Mouse (Mus musculus): Measurements from ENCODE around the gene Cdh13. TPM values are rescaled to one million over a fixed set of nuclear protein-coding genes. Genes with fewer than 3 reads are reported as not detected.
"Not testable (repeated sequence)": the region's sequence is repeated elsewhere in the genome, so short reads cannot be mapped to it uniquely, and the experiment has no call there.

Gene Cdh13
- polyA plus RNA-seq, 1 experiment from 2014 or later, result 49.5 TPM

- 84% methylated on average over 3 of the region's 3 CpGs for WGBS
- Histone ChIP-seq H3K9ac (no peak overlapping the region), H3K9me3 (replicated peaks) (no peaks in the 10 kb centered on the region), H3K36me3 (ENCODE audit: poor library complexity, severe bottlenecking) (no peaks in the 10 kb centered on the region), H3K4me2 (no peak overlapping the region), H3K4me1 (no peaks in the 10 kb centered on the region), H3K4me3 (no peak overlapping the region), H3K27ac (no peak overlapping the region), H3K27me3 (no peaks in the 10 kb centered on the region)
- ATAC-seq, result no peak
Observed at GRCm38 (mm10) chr8:119269576-119269975, 986.0 kb downstream of the Cdh13 start.

GRCm38 (mm10) chr8:119270371-119270770, 986.8 kb downstream of the Cdh13 start:
- H3K4me3 ChIP-seq, result no peak overlapping the region
- 91% methylated on average over 9 of the region's 9 CpGs for WGBS
- H3K4me2 ChIP-seq, result no peak overlapping the region
- H3K4me1 ChIP-seq, result no peaks in the 10 kb centered on the region
- H3K9me3 ChIP-seq (replicated peaks), result no peaks in the 10 kb centered on the region
- no peaks in the 10 kb centered on the region for H3K36me3 ChIP-seq (ENCODE audit: poor library complexity, severe bottlenecking)
- no peak overlapping the region for H3K27ac ChIP-seq
- H3K9ac ChIP-seq, result no peak overlapping the region
- no peaks in the 10 kb centered on the region for H3K27me3 ChIP-seq
- no peak for ATAC-seq

DNA sequence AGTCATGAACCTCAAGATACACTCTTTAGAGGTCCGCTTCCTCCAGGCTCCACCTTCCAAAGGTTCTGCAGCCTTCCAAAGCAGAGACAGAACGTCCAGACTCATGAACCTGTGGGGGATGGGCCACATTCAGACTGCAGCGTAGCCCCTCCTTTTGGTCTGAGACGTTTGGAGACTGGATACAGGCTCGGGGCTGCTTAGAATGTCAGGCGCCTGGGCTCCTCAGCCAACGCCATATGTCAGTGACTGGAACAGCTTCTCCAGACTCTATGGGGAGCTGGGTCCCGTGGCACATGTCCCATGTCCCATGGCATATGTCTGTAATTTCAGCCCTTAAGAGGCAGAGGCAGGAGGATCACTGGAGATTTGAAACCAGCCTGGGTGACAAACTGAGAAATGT, 989.4 kb downstream of the Cdh13 start:
- no peaks in the 10 kb centered on the region for H3K9me3 ChIP-seq (replicated peaks)
- WGBS, result 74% methylated on average over 8 of the region's 8 CpGs
- H3K4me2 ChIP-seq, result no peak overlapping the region
- no peaks in the 10 kb centered on the region for H3K27me3 ChIP-seq
- H3K4me3 ChIP-seq, result no peak overlapping the region
- no peak overlapping the region for H3K9ac ChIP-seq
- H3K36me3 ChIP-seq (ENCODE audit: poor library complexity, severe bottlenecking), result no peaks in the 10 kb centered on the region
- no peak for ATAC-seq
- H3K27ac ChIP-seq, result no peak overlapping the region
- no peaks in the 10 kb centered on the region for H3K4me1 ChIP-seq

DNA sequence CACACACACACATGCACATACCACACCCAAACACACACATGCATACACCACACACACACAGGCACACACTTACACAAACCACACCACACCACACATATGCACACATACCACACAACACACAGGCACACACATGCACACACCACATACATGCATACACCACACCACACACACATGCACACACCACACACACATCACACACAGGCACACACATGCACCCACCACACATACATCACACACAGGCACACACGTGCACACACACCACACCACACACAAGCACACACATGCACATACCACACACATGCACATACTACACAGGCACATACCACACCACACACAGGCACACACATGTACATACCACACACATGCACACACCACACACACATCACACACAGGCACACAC, 991.9 kb downstream of the Cdh13 start:
- H3K9me3 ChIP-seq (replicated peaks), result no peaks in the 10 kb centered on the region
- no peaks in the 10 kb centered on the region for H3K4me1 ChIP-seq
- H3K4me3 ChIP-seq, result no peak overlapping the region
- WGBS, result 93% methylated on average over 1 of the region's 1 CpGs
- no peak overlapping the region for H3K27ac ChIP-seq
- H3K4me2 ChIP-seq, result no peak overlapping the region
- H3K36me3 ChIP-seq (ENCODE audit: poor library complexity, severe bottlenecking), result no peaks in the 10 kb centered on the region
- ATAC-seq, result no peak
- no peak overlapping the region for H3K9ac ChIP-seq
- no peaks in the 10 kb centered on the region for H3K27me3 ChIP-seq

- Histone ChIP-seq H3K27me3 (no peaks in the 10 kb centered on the region), H3K9ac (no peak overlapping the region), H3K4me3 (no peak overlapping the region), H3K4me1 (no peaks in the 10 kb centered on the region), H3K9me3 (replicated peaks) (no peaks in the 10 kb centered on the region), H3K4me2 (no peak overlapping the region), H3K27ac (no peak overlapping the region), H3K36me3 (ENCODE audit: poor library complexity, severe bottlenecking) (no peaks in the 10 kb centered on the region)
- WGBS, result 82% methylated on average over 3 of the region's 3 CpGs
- no peak for ATAC-seq
Observed at GRCm38 (mm10) chr8:119277047-119277451, 993.5 kb downstream of the Cdh13 start.

GRCm38 (mm10) chr8:119281761-119282160, 998.2 kb downstream of the Cdh13 start:
- Histone ChIP-seq H3K4me3 (no peak overlapping the region), H3K4me2 (no peak overlapping the region), H3K36me3 (ENCODE audit: poor library complexity, severe bottlenecking) (no peaks in the 10 kb centered on the region), H3K27ac (no peak overlapping the region), H3K9ac (no peak overlapping the region), H3K27me3 (no peaks in the 10 kb centered on the region), H3K9me3 (replicated peaks) (no peaks in the 10 kb centered on the region), H3K4me1 (no peaks in the 10 kb centered on the region)
- 86% methylated on average over 2 of the region's 2 CpGs for WGBS
- no peak for ATAC-seq

DNA sequence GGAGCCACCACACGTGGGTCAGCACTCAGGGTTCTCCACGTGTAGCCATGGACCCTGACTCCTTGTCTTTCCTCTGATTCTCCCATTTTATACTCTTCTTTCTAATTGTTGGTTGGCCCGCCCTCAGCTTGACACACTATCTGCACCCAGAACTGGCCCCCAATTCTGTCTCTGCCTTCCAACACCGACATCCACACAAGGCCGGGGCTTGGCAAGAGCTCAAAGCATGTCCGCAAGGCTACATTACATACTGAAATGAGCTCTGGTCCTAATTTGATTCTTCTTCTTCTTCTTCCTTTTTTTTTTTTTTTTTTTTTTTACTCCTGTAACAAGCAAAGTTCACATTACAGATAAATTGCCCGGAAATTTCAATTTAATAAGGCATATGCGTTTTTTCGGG, 1001.0 kb downstream of the Cdh13 start:
- 86% methylated on average over 9 of the region's 9 CpGs for WGBS
- Histone ChIP-seq H3K9me3 (replicated peaks) (no peaks in the 10 kb centered on the region), H3K4me3 (no peak overlapping the region), H3K4me1 (no peaks in the 10 kb centered on the region), H3K36me3 (ENCODE audit: poor library complexity, severe bottlenecking) (no peaks in the 10 kb centered on the region), H3K4me2 (no peak overlapping the region), H3K27me3 (no peaks in the 10 kb centered on the region), H3K9ac (no peak overlapping the region), H3K27ac (no peak overlapping the region)
- ATAC-seq, result no peak

DNA sequence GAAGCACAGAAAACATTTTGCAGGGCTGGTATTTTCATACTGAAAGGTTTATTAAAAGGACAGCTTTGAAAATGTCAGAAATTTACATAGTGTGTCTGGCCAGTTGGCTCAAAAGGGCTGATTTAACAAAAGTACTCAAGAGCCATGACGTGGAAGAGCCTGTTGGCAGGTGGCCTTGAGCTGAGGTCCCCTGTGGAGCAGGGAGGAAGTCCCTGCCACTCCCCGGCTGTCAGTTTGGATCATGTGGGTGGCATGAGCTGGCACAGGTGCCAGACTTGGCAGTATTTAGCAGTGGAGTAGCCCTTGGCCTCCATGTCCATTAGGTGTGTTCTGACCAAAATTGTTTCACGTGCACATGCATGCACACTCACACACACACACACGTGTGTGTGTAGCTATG, 1001.4 kb downstream of the Cdh13 start:
- Histone ChIP-seq H3K4me1 (no peaks in the 10 kb centered on the region), H3K9me3 (replicated peaks) (no peaks in the 10 kb centered on the region), H3K36me3 (ENCODE audit: poor library complexity, severe bottlenecking) (no peaks in the 10 kb centered on the region), H3K27me3 (no peaks in the 10 kb centered on the region), H3K9ac (no peak overlapping the region), H3K27ac (no peak overlapping the region), H3K4me3 (no peak overlapping the region), H3K4me2 (no peak overlapping the region)
- no peak for ATAC-seq
- 72% methylated on average over 4 of the region's 4 CpGs for whole genome bisulfite sequencing

- Histone ChIP-seq H3K4me1 (no peaks in the 10 kb centered on the region), H3K9me3 (replicated peaks) (peaks cover 5% of the 10 kb centered on the region; the same call in 1 of the 2 replicates), H3K27me3 (no peaks in the 10 kb centered on the region), H3K36me3 (ENCODE audit: poor library complexity, severe bottlenecking) (no peaks in the 10 kb centered on the region), H3K9ac (no peak overlapping the region), H3K4me3 (no peak overlapping the region), H3K4me2 (no peak overlapping the region), H3K27ac (no peak overlapping the region)
- ATAC-seq, result no peak
- 86% methylated on average over 13 of the region's 13 CpGs for WGBS
Observed at GRCm38 (mm10) chr8:119295477-119295876, 1011.9 kb downstream of the Cdh13 start.

GRCm38 (mm10) chr8:119297752-119298151, 1014.2 kb downstream of the Cdh13 start:
- H3K36me3 ChIP-seq (ENCODE audit: poor library complexity, severe bottlenecking); H3K4me2 ChIP-seq; H3K9me3 ChIP-seq (replicated peaks); H3K27me3 ChIP-seq; ATAC-seq; H3K27ac ChIP-seq; H3K4me3 ChIP-seq; H3K9ac ChIP-seq; H3K4me1 ChIP-seq: not testable (repeated sequence)
- 24% methylated on average over 3 of the region's 3 CpGs for WGBS

DNA sequence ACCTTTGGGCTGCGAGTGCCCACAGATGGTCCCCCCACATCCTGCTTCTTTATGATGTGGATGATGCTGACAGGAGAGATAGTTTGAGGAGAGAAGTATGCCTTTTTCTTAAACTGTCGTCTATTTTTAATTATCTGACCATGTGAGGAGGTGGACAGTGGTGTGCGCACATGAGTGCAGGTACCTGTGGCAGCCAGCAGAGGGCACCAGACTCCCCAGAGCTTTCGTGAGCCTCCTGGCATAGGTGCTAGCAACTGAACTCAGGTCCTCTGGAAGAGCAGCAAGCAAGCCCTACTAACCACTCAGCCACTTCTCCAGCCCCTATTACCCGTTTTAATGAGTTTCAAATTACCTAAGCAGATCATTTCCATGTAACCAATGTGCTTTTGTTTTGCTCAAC, 1016.8 kb downstream of the Cdh13 start:
- ATAC-seq, result no peak
- H3K4me3 ChIP-seq, result no peak overlapping the region
- no peaks in the 10 kb centered on the region for H3K27me3 ChIP-seq
- 88% methylated on average over 5 of the region's 5 CpGs for WGBS
- 0 out of 2 replicates have a peak, but pooled peaks cover 9% of the 10 kb centered on the region for H3K9me3 ChIP-seq (replicated peaks)
- H3K4me1 ChIP-seq, result no peaks in the 10 kb centered on the region
- H3K9ac ChIP-seq, result no peak overlapping the region
- H3K4me2 ChIP-seq, result no peak overlapping the region
- no peak overlapping the region for H3K27ac ChIP-seq
- H3K36me3 ChIP-seq (ENCODE audit: poor library complexity, severe bottlenecking), result no peaks in the 10 kb centered on the region

GRCm38 (mm10) chr8:119304196-119304595, 1020.7 kb downstream of the Cdh13 start:
- no peaks in the 10 kb centered on the region for H3K4me1 ChIP-seq
- no peak overlapping the region for H3K4me2 ChIP-seq
- 84% methylated on average over 8 of the region's 8 CpGs for WGBS
- no peak for ATAC-seq
- H3K4me3 ChIP-seq, result no peak overlapping the region
- 0 out of 2 replicates have a peak, but pooled peaks cover 9% of the 10 kb centered on the region for H3K9me3 ChIP-seq (replicated peaks)
- H3K27me3 ChIP-seq, result no peaks in the 10 kb centered on the region
- H3K27ac ChIP-seq, result no peak overlapping the region
- no peak overlapping the region for H3K9ac ChIP-seq
- H3K36me3 ChIP-seq (ENCODE audit: poor library complexity, severe bottlenecking), result no peaks in the 10 kb centered on the region

GRCm38 (mm10) chr8:119311412-119311811, 1027.9 kb downstream of the Cdh13 start:
- WGBS, result 29% methylated on average over 3 of the region's 3 CpGs
- Histone ChIP-seq H3K9me3 (replicated peaks) (no peaks in the 10 kb centered on the region), H3K27ac (no peak overlapping the region), H3K4me1 (no peaks in the 10 kb centered on the region), H3K4me3 (no peak overlapping the region), H3K9ac (no peak overlapping the region), H3K27me3 (no peaks in the 10 kb centered on the region), H3K4me2 (no peak overlapping the region), H3K36me3 (ENCODE audit: poor library complexity, severe bottlenecking) (no peaks in the 10 kb centered on the region)
- ATAC-seq, result no peak
